Mouse (Mus musculus): ENCODE data around the gene Ttc41. TPM values are rescaled to one million over a fixed set of nuclear protein-coding genes. Genes with fewer than 3 reads are reported as not detected.
"Not testable (repeated sequence)": the region's sequence is repeated elsewhere in the genome, so short reads cannot be mapped to it uniquely, and the experiment has no call there.

Gene Ttc41
- 1.7 and 2.1 TPM in 2 replicates for polyA plus RNA-seq (2015; fragmentation: Nextera tagmentation; extraction: Ambion mirVana)

GRCm38 (mm10) chr10:86705318-86705921 lies at the start of gene Ttc41, which contains the start of gene Hsp90b1:
Gene Ttc41, plus strand, starts transcription at chr10:86705811.
Gene Hsp90b1, minus strand, starts transcription at chr10:86705509.
- DNase-seq (ENCODE audit: low spot score), result peak; percentile 98

GRCm38 (mm10) chr10:86670550-86670949 lies 35.1 kb upstream of the Ttc41 start:
- DNase-seq (ENCODE audit: low spot score), result not testable (repeated sequence)

- not testable (repeated sequence) for DNase-seq (ENCODE audit: low spot score)
Measured at GRCm38 (mm10) chr10:86684797-86685178, 20.8 kb upstream of the Ttc41 start.

- peak; percentile 88 for DNase-seq (ENCODE audit: low spot score)
Measured at GRCm38 (mm10) chr10:86685179-86686016, 20.2 kb upstream of the Ttc41 start.

GRCm38 (mm10) chr10:86686017-86686360 lies 19.6 kb upstream of the Ttc41 start:
- DNase-seq (ENCODE audit: low spot score), result not testable (repeated sequence)

- DNase-seq (ENCODE audit: low spot score), result no peak
Measured at GRCm38 (mm10) chr10:86700251-86700650, 5.4 kb upstream of the Ttc41 start.

- DNase-seq (ENCODE audit: low spot score), result no peak
Measured at GRCm38 (mm10) chr10:86700973-86701372, 4.6 kb upstream of the Ttc41 start.

GRCm38 (mm10) chr10:86702312-86702920 lies 3.2 kb upstream of the Ttc41 start:
- no peak for DNase-seq (ENCODE audit: low spot score)

- no peak for DNase-seq (ENCODE audit: low spot score)
Measured at GRCm38 (mm10) chr10:86703375-86703774, 2.2 kb upstream of the Ttc41 start.

GRCm38 (mm10) chr10:86704141-86704540 lies 1.5 kb upstream of the Ttc41 start:
- DNase-seq (ENCODE audit: low spot score), result no peak

- DNase-seq (ENCODE audit: low spot score), result peak; percentile 19
Measured at GRCm38 (mm10) chr10:86704589-86705191, 921 bp upstream of the Ttc41 start.

GRCm38 (mm10) chr10:86705922-86706752 lies 526 bp downstream of the Ttc41 start:
- DNase-seq (ENCODE audit: low spot score), result no peak

- DNase-seq (ENCODE audit: low spot score), result no peak
Measured at GRCm38 (mm10) chr10:86707134-86707533, 1.5 kb downstream of the Ttc41 start.

- DNase-seq (ENCODE audit: low spot score), result no peak
Measured at GRCm38 (mm10) chr10:86712156-86712555, 6.5 kb downstream of the Ttc41 start.

GRCm38 (mm10) chr10:86727548-86727980 lies 22.0 kb downstream of the Ttc41 start:
- DNase-seq (ENCODE audit: low spot score), result peak; percentile 93

- DNase-seq (ENCODE audit: low spot score), result peak; percentile 20
Measured at GRCm38 (mm10) chr10:86728176-86728575, 22.6 kb downstream of the Ttc41 start.

- DNase-seq (ENCODE audit: low spot score), result peak; percentile 88
Measured at GRCm38 (mm10) chr10:86730823-86731499, 25.4 kb downstream of the Ttc41 start.

- no peak for DNase-seq (ENCODE audit: low spot score)
Measured at GRCm38 (mm10) chr10:86731500-86731863, 25.9 kb downstream of the Ttc41 start.

GRCm38 (mm10) chr10:86735036-86735435 lies 29.4 kb downstream of the Ttc41 start:
- DNase-seq (ENCODE audit: low spot score), result peak; percentile 21

GRCm38 (mm10) chr10:86742918-86743317 lies 37.3 kb downstream of the Ttc41 start:
- no peak for DNase-seq (ENCODE audit: low spot score)
